Mouse (Mus musculus) urinary bladder, postnatal 25 days (tissue): ENCODE data around the gene Fam185a.

Experiments used
- DNase-seq: peaks from one replicate; pipeline ENCODE4 v3.0.0; 2022; ENCODE audit warnings: low spot score

Gene Fam185a

GRCm38 (mm10) chr5:21426666-21427065, 1.9 kb downstream of the Fam185a start:
- no peak for DNase-seq

- no peak for DNase-seq
Measured at GRCm38 (mm10) chr5:21434148-21434929, 9.6 kb downstream of the Fam185a start.

DNA sequence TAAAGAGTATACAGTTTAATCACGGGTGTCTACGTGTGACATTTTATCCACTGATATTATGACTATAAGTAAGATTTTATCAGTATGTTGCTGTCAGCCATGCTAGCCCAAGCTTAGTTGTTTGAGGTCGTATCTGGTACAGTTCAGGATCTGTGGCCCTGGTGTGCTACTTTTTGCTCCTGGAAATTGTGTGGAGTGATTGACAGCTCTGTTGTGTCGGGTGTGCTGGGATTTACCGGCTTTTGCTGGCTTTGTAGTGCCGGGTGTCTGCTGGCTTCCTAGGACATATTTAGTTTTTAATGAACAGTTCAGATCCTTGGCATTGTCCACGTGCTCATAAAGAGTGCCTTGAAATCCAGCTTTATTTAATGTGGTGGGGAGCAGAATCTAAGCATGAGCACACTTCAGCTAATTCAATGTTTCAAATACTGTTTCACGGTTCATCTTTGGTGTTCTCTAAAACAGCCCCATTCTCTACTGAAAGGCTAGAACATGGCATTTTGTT, 11.8 kb downstream of the Fam185a start:
- DNase-seq: no peak

- no peak for DNase-seq
Measured at GRCm38 (mm10) chr5:21438428-21438827, 13.7 kb downstream of the Fam185a start.

DNA sequence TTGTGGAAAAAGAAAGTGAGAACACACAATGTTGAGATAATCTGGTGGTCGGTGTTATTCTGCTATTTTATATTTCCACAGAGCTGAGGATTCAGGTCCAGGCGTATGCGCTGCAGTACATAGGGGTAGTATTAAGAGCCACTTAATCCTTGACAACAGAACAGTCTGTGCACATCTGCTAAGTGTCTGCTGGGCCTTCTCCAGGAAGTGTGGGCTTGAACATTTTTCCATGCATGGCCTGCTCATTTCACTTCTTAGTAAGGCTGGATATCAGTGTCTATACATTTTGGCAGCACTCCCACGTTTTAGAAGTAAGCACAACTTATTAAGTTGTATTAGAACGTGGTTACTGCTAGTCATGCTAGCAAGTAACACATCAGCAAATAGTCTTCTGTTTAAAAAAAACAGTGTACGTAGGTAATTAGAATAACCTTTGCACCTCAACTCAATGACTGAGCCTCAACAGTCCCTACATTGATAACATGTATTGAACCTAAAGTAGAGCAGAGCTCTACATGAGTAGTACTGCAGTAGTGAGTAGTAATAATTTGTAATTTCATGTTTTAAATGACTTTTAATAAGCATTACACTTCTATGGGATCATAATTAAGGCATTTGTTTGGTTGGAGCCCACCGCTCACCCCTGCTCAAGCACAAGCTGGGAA, 14.8 kb downstream of the Fam185a start:
- DNase-seq: no peak

GRCm38 (mm10) chr5:21440833-21441530, 16.2 kb downstream of the Fam185a start:
- DNase-seq: no peak

- DNase-seq: no peak
Measured at GRCm38 (mm10) chr5:21467387-21467786, 42.6 kb downstream of the Fam185a start.

DNA sequence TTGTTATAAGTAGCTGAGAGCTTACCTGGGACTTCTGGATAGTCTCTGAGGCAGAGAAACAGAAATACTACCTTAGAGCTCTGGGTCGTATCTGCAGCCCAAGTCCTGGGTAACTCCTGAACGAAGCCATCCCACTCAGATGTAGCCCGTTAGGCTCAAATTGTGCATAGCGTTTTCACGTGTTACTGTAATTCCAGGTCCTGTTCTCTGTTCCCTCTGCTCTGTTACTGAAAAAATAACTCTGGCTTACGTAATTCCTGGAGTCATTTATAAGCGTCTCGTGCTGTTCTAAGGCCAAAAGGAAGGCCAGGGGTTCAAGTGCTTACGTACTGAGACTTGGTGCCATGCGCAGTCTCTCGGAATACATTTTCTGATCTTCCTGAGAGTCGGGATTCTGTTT, 43.3 kb downstream of the Fam185a start:
- DNase-seq: no peak

GRCm38 (mm10) chr5:21478428-21478827, 53.7 kb downstream of the Fam185a start:
- DNase-seq: no peak

- DNase-seq: no peak
Measured at GRCm38 (mm10) chr5:21479746-21480145, 55.0 kb downstream of the Fam185a start.

GRCm38 (mm10) chr5:21481521-21481920, 56.8 kb downstream of the Fam185a start:
- DNase-seq: no peak

- no peak for DNase-seq
Measured at GRCm38 (mm10) chr5:21482446-21483222, 57.9 kb downstream of the Fam185a start.

DNA sequence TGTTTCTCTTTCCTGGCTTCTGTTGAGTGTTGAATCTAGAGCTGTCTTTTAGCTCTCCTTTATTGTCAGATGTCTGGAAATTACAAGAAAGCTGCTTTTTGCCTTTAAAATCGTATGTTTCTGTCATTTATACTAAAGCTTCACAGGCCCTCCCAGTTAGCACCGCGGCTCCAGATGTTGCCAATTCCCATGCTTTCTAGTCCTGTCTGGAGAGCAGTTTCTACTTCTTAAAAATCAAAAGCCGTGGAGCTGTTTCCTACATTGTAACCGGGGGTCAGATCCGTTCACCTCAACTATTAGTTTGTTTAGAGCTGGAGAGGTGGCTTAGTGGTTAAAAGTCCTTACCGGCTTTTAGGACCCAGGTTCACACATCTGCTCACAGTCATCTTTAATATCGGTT, 58.5 kb downstream of the Fam185a start:
- no peak for DNase-seq

GRCm38 (mm10) chr5:21485197-21485829, 60.6 kb downstream of the Fam185a start:
- DNase-seq: no peak

DNA sequence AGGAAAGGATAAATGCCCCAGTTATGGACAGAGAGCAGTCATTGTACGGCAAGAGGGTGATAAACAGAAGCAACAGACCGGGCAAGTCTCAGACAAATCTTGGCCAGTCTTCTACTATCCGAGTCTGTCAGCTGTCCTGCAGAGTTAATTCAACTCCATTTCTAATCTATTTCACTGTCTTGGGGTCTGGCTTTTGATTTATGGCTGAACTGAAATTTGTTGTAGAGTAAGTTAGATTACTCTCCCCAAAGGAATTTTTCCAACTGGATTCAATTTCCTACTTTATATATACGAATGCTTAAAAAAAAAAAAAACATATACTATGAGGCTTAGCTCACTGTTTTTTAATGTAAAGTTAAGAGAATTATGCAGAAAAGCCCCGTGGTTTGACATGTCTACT, 62.0 kb downstream of the Fam185a start:
- no peak for DNase-seq

- no peak for DNase-seq
Measured at GRCm38 (mm10) chr5:21487306-21487705, 62.5 kb downstream of the Fam185a start.

GRCm38 (mm10) chr5:21487716-21488115, 63.0 kb downstream of the Fam185a start:
- no peak for DNase-seq

- no peak for DNase-seq
Measured at GRCm38 (mm10) chr5:21488506-21488905, 63.7 kb downstream of the Fam185a start.

- DNase-seq: no peak
Measured at GRCm38 (mm10) chr5:21489135-21489534, 64.4 kb downstream of the Fam185a start.

- no peak for DNase-seq
Measured at GRCm38 (mm10) chr5:21491469-21491868, 66.7 kb downstream of the Fam185a start.

DNA sequence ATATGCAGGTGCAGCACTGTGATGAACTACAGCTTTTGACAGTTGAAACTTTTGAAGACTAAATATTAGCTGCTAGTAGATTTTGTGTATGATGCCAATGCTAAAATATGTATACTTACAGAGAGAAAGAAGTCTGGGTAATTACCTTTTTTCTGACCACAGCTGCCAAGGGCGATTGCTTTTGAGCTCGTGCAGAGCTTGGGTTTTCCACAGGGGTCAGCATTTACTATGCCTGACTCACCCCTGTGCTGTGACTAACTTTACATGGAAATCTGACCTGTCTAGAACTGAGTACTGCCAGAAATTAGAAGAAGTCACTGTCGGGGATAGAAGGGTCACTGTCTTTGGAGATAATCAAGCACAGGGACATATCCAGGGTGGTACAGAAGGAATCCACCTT, 67.5 kb downstream of the Fam185a start:
- no peak for DNase-seq
